Mouse (Mus musculus) stomach, postnatal 0 days (tissue): ENCODE data around the gene Ccl19. TPM values are rescaled to one million over a fixed set of nuclear protein-coding genes. Genes with fewer than 3 reads are reported as not detected.
"Not testable (repeated sequence)": the region's sequence is repeated elsewhere in the genome, so short reads cannot be mapped to it uniquely, and the experiment has no call there.

Experiments used
- ATAC-seq: fragments of 200-750 bp; cut with Nextera tagmentation; 2 replicates; pipeline ENCODE4 v1.8.0; 2017; ENCODE audit not compliant: low FRiP score, low TSS enrichment
- DNase-seq: peaks from one replicate; pipeline ENCODE4 v3.0.0-alpha.2; 2016; ENCODE audit warnings: low spot score
- H3K27ac ChIP-seq: fragments of 300-500 bp; sonication (generic); replicated peaks from 2 replicates; pipeline ENCODE4 v1.5.1; 2014; ENCODE audit warnings: mild to moderate bottlenecking, control low read depth
- H3K27me3 ChIP-seq: fragments of 300-500 bp; sonication (generic); 2 replicates; pipeline ENCODE4 v1.6.1; 2014; ENCODE audit warnings: low read length; ENCODE audit not compliant: control insufficient read depth, insufficient read depth
- H3K36me3 ChIP-seq: fragments of 300-500 bp; sonication (generic); 2 replicates; pipeline ENCODE4 v1.6.1; 2014; ENCODE audit warnings: low read length, mixed read lengths; ENCODE audit not compliant: control insufficient read depth, insufficient read depth
- H3K4me1 ChIP-seq: fragments of 300-500 bp; sonication (generic); replicated peaks from 2 replicates; pipeline ENCODE4 v1.6.1; 2014; ENCODE audit warnings: antibody characterized with exemption; ENCODE audit not compliant: control insufficient read depth, insufficient read depth
- H3K4me2 ChIP-seq: fragments of 300-500 bp; sonication (generic); replicated peaks from 2 replicates; pipeline ENCODE4 v1.6.1; 2014; ENCODE audit warnings: low read depth, mild to moderate bottlenecking, control low read depth, moderate library complexity
- H3K4me3 ChIP-seq: fragments of 300-500 bp; sonication (generic); 2 replicates; pipeline ENCODE4 v1.5.1; 2014; ENCODE audit warnings: low read depth, low read length, control low read depth
- H3K9ac ChIP-seq: fragments of 300-500 bp; sonication (generic); 2 replicates; pipeline ENCODE4 v1.6.1; 2014; ENCODE audit warnings: mild to moderate bottlenecking, low read length, control low read depth, mixed read lengths
- H3K9me3 ChIP-seq: fragments of 300-500 bp; sonication (generic); 2 replicates; pipeline ENCODE4 v1.6.1; 2016; ENCODE audit warnings: low read length; ENCODE audit not compliant: control insufficient read depth
- WGBS: fragments of 180-500 bp; shearing (Covaris S2); extraction: QIAGEN DNeasy Blood & Tissue Kit; methylation state at CpG from one replicate; pipeline ENCODE4 v1.1.7; 2014; 5-methylcytosine and 5-hydroxymethylcytosine counted together
- polyA plus RNA-seq: library from polyadenylated mRNA; unstranded; fragments of >200 nt; fragmentation: Nextera tagmentation; extraction: Ambion mirVana; gene quantifications from 2 replicates; pipeline ENCODE4 v1.2.1, GENCODE M21; 2015

The Ccl19 gene
- not detected in 2 replicates for polyA plus RNA-seq

- ATAC-seq = not testable (repeated sequence)
Observed at GRCm38 (mm10) chr4:42756477-42756876, at the start of gene Ccl19. Ccl19 (minus strand) TSS chr4:42756577.

GRCm38 (mm10) chr4:42773893-42774292 lies 17.5 kb upstream of the Ccl19 start, which contains the start of gene Ccl21a:
Ccl21a (minus strand) TSS chr4:42773993.
- H3K4me2 ChIP-seq, H3K4me1 ChIP-seq, H3K4me3 ChIP-seq, H3K36me3 ChIP-seq, H3K9me3 ChIP-seq, ATAC-seq, H3K27ac ChIP-seq, H3K27me3 ChIP-seq, H3K9ac ChIP-seq, DNase-seq: not testable (repeated sequence)
- WGBS = no CpG with 5 or more reads among the region's 5 CpGs

More at GRCm38 (mm10) chr4:42756477-42756876, at the start of gene Ccl19:
- not testable (repeated sequence) for H3K4me1 ChIP-seq, H3K4me3 ChIP-seq, H3K4me2 ChIP-seq, H3K27ac ChIP-seq, H3K9me3 ChIP-seq, H3K27me3 ChIP-seq, DNase-seq, H3K9ac ChIP-seq, H3K36me3 ChIP-seq
- WGBS = no CpG with 5 or more reads among the region's 6 CpGs

GRCm38 (mm10) chr4:42735245-42735644 lies 21.1 kb downstream of the Ccl19 start, which contains the start of gene 4930578G10Rik:
4930578G10Rik (plus strand) TSS chr4:42735545.
- not testable (repeated sequence) for ATAC-seq

More at GRCm38 (mm10) chr4:42735245-42735644, 21.1 kb downstream of the Ccl19 start, which contains the start of gene 4930578G10Rik:
- H3K4me2 ChIP-seq, H3K36me3 ChIP-seq, H3K9me3 ChIP-seq, H3K27ac ChIP-seq, H3K27me3 ChIP-seq, H3K4me1 ChIP-seq, H3K9ac ChIP-seq, DNase-seq, H3K4me3 ChIP-seq: not testable (repeated sequence)
- no CpG with 5 or more reads among the region's 13 CpGs for WGBS

Other genes with a start within 250 kb of the Ccl19 start
- not detected in 2 replicates for gene Fam205a2, start 228.4 kb downstream of the Ccl19 start, polyA plus RNA-seq
- 0.42 TPM in 1 of 2 replicates, not detected in the other for gene Gm10591, start 144.4 kb downstream of the Ccl19 start, polyA plus RNA-seq
- 0.23 and 0.39 TPM in 2 replicates for gene Gm2564, start 126.9 kb downstream of the Ccl19 start, polyA plus RNA-seq
- not detected in 2 replicates for gene Ccl27b, start 101.3 kb downstream of the Ccl19 start, polyA plus RNA-seq
- not detected in 2 replicates for gene Il11ra2, start 94.7 kb downstream of the Ccl19 start, polyA plus RNA-seq
- 0.17 TPM in 1 of 2 replicates, not detected in the other for gene 4930578G10Rik, start 21.0 kb downstream of the Ccl19 start, polyA plus RNA-seq
- gene Ccl21a, start 17.4 kb upstream of the Ccl19 start, polyA plus RNA-seq = 30.2 and 31.7 TPM in 2 replicates
- not detected in 2 replicates for gene Fam205a1, start 97.3 kb upstream of the Ccl19 start, polyA plus RNA-seq
- 0.07 and 0.12 TPM in 2 replicates for gene Gm12394, start 100.2 kb upstream of the Ccl19 start, polyA plus RNA-seq
- 0.11 TPM in 2 replicates for gene Fam205c, start 117.7 kb upstream of the Ccl19 start, polyA plus RNA-seq
- 6.1 and 6.5 TPM in 2 replicates for gene Phf24, start 160.1 kb upstream of the Ccl19 start, polyA plus RNA-seq
- gene Dnajb5, start 193.2 kb upstream of the Ccl19 start, polyA plus RNA-seq = 9.0 and 9.4 TPM in 2 replicates
- gene 1700022I11Rik, start 213.0 kb upstream of the Ccl19 start, polyA plus RNA-seq = 0.41 and 0.46 TPM in 2 replicates
- 280 and 282 TPM in 2 replicates for gene Vcp, start 243.9 kb upstream of the Ccl19 start, polyA plus RNA-seq